Mouse (Mus musculus) stomach, postnatal 0 days (tissue): ENCODE data around the gene Fsd1. TPM values are rescaled to one million over a fixed set of nuclear protein-coding genes. Genes with fewer than 3 reads are reported as not detected.

Source experiments
- ATAC-seq: fragments of 200-750 bp; cut with Nextera tagmentation; 2 replicates; pipeline ENCODE4 v1.8.0; 2017; ENCODE audit not compliant: low FRiP score, low TSS enrichment
- DNase-seq: peaks from one replicate; pipeline ENCODE4 v3.0.0-alpha.2; 2016; ENCODE audit warnings: low spot score
- H3K27ac ChIP-seq: fragments of 300-500 bp; sonication (generic); replicated peaks from 2 replicates; pipeline ENCODE4 v1.5.1; 2014; ENCODE audit warnings: mild to moderate bottlenecking, control low read depth
- H3K27me3 ChIP-seq: fragments of 300-500 bp; sonication (generic); 2 replicates; pipeline ENCODE4 v1.6.1; 2014; ENCODE audit warnings: low read length; ENCODE audit not compliant: control insufficient read depth, insufficient read depth
- H3K36me3 ChIP-seq: fragments of 300-500 bp; sonication (generic); 2 replicates; pipeline ENCODE4 v1.6.1; 2014; ENCODE audit warnings: low read length, mixed read lengths; ENCODE audit not compliant: control insufficient read depth, insufficient read depth
- H3K4me1 ChIP-seq: fragments of 300-500 bp; sonication (generic); replicated peaks from 2 replicates; pipeline ENCODE4 v1.6.1; 2014; ENCODE audit warnings: antibody characterized with exemption; ENCODE audit not compliant: control insufficient read depth, insufficient read depth
- H3K4me2 ChIP-seq: fragments of 300-500 bp; sonication (generic); replicated peaks from 2 replicates; pipeline ENCODE4 v1.6.1; 2014; ENCODE audit warnings: low read depth, mild to moderate bottlenecking, control low read depth, moderate library complexity
- H3K4me3 ChIP-seq: fragments of 300-500 bp; sonication (generic); 2 replicates; pipeline ENCODE4 v1.5.1; 2014; ENCODE audit warnings: low read depth, low read length, control low read depth
- H3K9ac ChIP-seq: fragments of 300-500 bp; sonication (generic); 2 replicates; pipeline ENCODE4 v1.6.1; 2014; ENCODE audit warnings: mild to moderate bottlenecking, low read length, control low read depth, mixed read lengths
- H3K9me3 ChIP-seq: fragments of 300-500 bp; sonication (generic); 2 replicates; pipeline ENCODE4 v1.6.1; 2016; ENCODE audit warnings: low read length; ENCODE audit not compliant: control insufficient read depth
- CTCF ChIP-seq: IDR thresholded peaks from 2 replicates; pipeline ENCODE4 v1.5.1; 2016; ENCODE audit warnings: antibody characterized with exemption, low read depth, mild to moderate bottlenecking, moderate library complexity
- EP300 ChIP-seq: optimal IDR thresholded peaks from 2 replicates; pipeline ENCODE3; 2016; ENCODE audit warnings: antibody characterized with exemption
- WGBS: fragments of 180-500 bp; shearing (Covaris S2); extraction: QIAGEN DNeasy Blood & Tissue Kit; methylation state at CpG from one replicate; pipeline ENCODE4 v1.1.7; 2014; 5-methylcytosine and 5-hydroxymethylcytosine counted together
- polyA plus RNA-seq: library from polyadenylated mRNA; unstranded; fragments of >200 nt; fragmentation: Nextera tagmentation; extraction: Ambion mirVana; gene quantifications from 2 replicates; pipeline ENCODE4 v1.2.1, GENCODE M21; 2015

Fsd1 gene
- polyA plus RNA-seq, 1 experiment from 2014 or later = 3.5 TPM

DNA sequence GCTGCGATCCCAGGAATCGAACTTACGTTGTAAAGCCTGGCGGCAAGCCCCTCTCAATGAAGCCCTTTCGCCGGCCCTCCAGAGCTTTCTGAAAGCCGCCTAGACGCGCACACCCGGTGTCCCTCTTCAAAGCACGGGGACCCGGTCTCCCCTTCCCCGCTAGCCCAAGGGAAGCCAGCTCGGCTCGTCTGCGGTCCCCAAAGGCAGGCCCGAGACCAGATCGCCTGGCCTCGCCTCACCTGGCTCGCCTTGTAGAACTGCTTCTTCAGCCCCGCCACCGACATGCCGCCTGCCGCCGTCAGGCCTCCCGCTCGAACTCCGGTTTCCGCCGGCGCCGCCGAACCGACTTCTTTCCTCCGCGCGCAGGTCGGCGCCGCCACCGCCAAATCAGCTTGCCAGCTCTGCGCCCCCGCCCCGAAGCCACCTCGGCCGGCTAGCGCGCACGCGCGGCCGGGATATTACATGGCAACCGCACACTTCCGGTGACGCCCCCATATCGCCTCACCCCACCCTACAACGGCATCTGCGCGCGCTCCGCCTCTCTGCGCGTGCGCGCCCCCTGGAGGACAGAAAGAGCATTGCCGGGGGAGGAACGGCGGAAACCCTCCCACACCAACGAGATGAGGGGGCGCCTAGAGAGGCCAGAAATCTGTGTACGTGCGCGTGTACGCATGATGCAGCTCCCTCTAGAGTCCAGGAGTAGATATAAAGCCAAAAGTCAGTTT, 50.0 kb downstream of the Fsd1 start, which contains the start of gene Sh3gl1:
TSS of gene Sh3gl1 (minus strand) at position 460 of the 725 bp plus-strand sequence.
- ATAC-seq = peak; percentile 90
- H3K4me3 ChIP-seq = peak within 1 kb of the TSS; percentile 77
- H3K9me3 ChIP-seq = no peaks in the 10 kb centered on the region
- no peaks in the 10 kb centered on the region for H3K27me3 ChIP-seq
- H3K4me2 ChIP-seq = peak within 1 kb of the TSS; percentile 61
- peak; percentile 99 for DNase-seq
- H3K9ac ChIP-seq = peak within 1 kb of the TSS; percentile 92
- peak within 1 kb of the TSS; percentile 94 for H3K27ac ChIP-seq
- under 1% methylated on average over 74 of the region's 74 CpGs for WGBS
- peaks cover 8% of the 10 kb centered on the region for H3K4me1 ChIP-seq
- H3K36me3 ChIP-seq = no peaks in the 10 kb centered on the region
- TF ChIP-seq CTCF (peak; percentile 100), EP300 (peak; percentile 90)

DNA sequence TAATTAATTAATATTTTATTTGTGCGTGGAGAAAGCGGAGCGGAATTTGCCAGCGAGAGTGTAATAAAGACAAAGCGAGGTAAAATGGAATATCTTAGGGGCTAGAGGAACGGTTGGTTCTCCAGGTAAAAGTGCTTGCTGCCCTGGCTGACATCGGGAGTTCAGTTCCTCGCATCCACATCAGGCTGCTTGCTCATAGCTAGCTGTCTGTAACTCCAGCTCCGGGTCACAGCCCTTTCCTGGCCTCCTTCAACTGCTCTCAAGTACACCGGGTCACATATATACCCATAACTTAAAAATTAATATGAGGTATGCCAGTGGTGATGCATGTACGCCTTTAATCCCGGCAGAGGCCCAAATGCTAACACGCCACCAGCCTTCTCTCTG, 50.6 kb downstream of the Fsd1 start:
- Histone ChIP-seq H3K36me3 (no peaks in the 10 kb centered on the region), H3K4me2 (peak overlapping the region; percentile 60), H3K4me3 (peak overlapping the region; percentile 33), H3K9me3 (no peaks in the 10 kb centered on the region), H3K27ac (peak overlapping the region; percentile 45), H3K27me3 (no peaks in the 10 kb centered on the region), H3K9ac (peak overlapping the region; percentile 56), H3K4me1 (peaks cover 8% of the 10 kb centered on the region)
- peak; percentile 10; the same call in 1 of the 2 replicates for ATAC-seq
- 33% methylated on average over 13 of the region's 13 CpGs for WGBS
- TF ChIP-seq CTCF = no peak
- TF ChIP-seq EP300 = no peak
- DNase-seq = no peak

- TF ChIP-seq CTCF (no peak), EP300 (no peak)
- no peak for DNase-seq
- H3K9me3 ChIP-seq = no peaks in the 10 kb centered on the region
- H3K27me3 ChIP-seq = no peaks in the 10 kb centered on the region
- 71% methylated on average over 8 of the region's 8 CpGs for whole genome bisulfite sequencing
- H3K36me3 ChIP-seq = no peaks in the 10 kb centered on the region
- peaks cover 4% of the 10 kb centered on the region for H3K4me1 ChIP-seq
- H3K4me2 ChIP-seq = no peak overlapping the region
- no peak overlapping the region for H3K4me3 ChIP-seq
- ATAC-seq = no peak
- H3K27ac ChIP-seq = no peak overlapping the region
- no peak overlapping the region for H3K9ac ChIP-seq
Measured at GRCm38 (mm10) chr17:56038583-56039261, 52.4 kb downstream of the Fsd1 start.

GRCm38 (mm10) chr17:56039345-56039744, 53.0 kb downstream of the Fsd1 start:
- TF ChIP-seq EP300 (no peak), CTCF (no peak)
- H3K4me2 ChIP-seq = no peak overlapping the region
- no peak for DNase-seq
- H3K27ac ChIP-seq = no peak overlapping the region
- no peak overlapping the region; the same call in 1 of the 2 replicates for H3K4me3 ChIP-seq
- no peaks in the 10 kb centered on the region for H3K36me3 ChIP-seq
- H3K27me3 ChIP-seq = no peaks in the 10 kb centered on the region
- no peak for ATAC-seq
- peaks cover 3% of the 10 kb centered on the region for H3K4me1 ChIP-seq
- no peak overlapping the region for H3K9ac ChIP-seq
- 68% methylated on average over 4 of the region's 4 CpGs for WGBS
- no peaks in the 10 kb centered on the region for H3K9me3 ChIP-seq

GRCm38 (mm10) chr17:56040030-56040856, 53.9 kb downstream of the Fsd1 start, which contains the start of gene Chaf1a:
Gene Chaf1a (plus strand): TSS chr17:56040439.
- no peaks in the 10 kb centered on the region for H3K36me3 ChIP-seq
- H3K4me3 ChIP-seq = peak within 1 kb of the TSS; percentile 78
- H3K4me1 ChIP-seq = no peaks in the 10 kb centered on the region
- ATAC-seq (peak; percentile 91), DNase-seq (peak; percentile 95)
- TF ChIP-seq EP300 = peak; percentile 91
- no peak for TF ChIP-seq CTCF
- H3K9ac ChIP-seq = peak within 1 kb of the TSS; percentile 73
- WGBS = under 1% methylated on average over 68 of the region's 68 CpGs
- no peaks in the 10 kb centered on the region for H3K27me3 ChIP-seq
- peak within 1 kb of the TSS; percentile 50 for H3K27ac ChIP-seq
- peak within 1 kb of the TSS; percentile 74 for H3K4me2 ChIP-seq
- H3K9me3 ChIP-seq = no peaks in the 10 kb centered on the region
